Mouse (Mus musculus) left cerebral cortex, postnatal 25 days (tissue): ENCODE measurements around the gene Vipr2. TPM values are rescaled to one million over a fixed set of nuclear protein-coding genes. Genes with fewer than 3 reads are reported as not detected.

Experiments used
- DNase-seq, 2 experiments: peaks; one replicate each; pipeline ENCODE4 v3.0.0; 2022; ENCODE audit warnings: low spot score in 2 of 2, mixed read lengths in 1 of 2
- intact Hi-C: fragments of 180-260 bp; cut with DNase I; formaldehyde crosslinking; loops from one replicate; pipeline ENCODE4 v1.15.1; 2025
- total RNA-seq, 2 experiments: library from RNA; stranded (reverse); gene quantifications; 2 replicates each; pipeline ENCODE4 v1.2.3; 2021

The Vipr2 gene
- total RNA-seq, 2 experiments from 2014 or later, result 0.71 to 0.80 TPM

GRCm38 (mm10) chr12:116094765-116095555 lies 17.4 kb downstream of the Vipr2 start:
- intact Hi-C loops, result no loop called here

GRCm38 (mm10) chr12:116096361-116096904 lies 18.9 kb downstream of the Vipr2 start:
- intact Hi-C loops, result no loop called here
- DNase-seq, result no peak

More at GRCm38 (mm10) chr12:116094765-116095555, 17.4 kb downstream of the Vipr2 start:
- DNase-seq, result no peak

GRCm38 (mm10) chr12:116097166-116097565 lies 19.6 kb downstream of the Vipr2 start:
- intact Hi-C loops, result no loop called here
- DNase-seq, result no peak

- intact Hi-C loops, result no loop called here
- no peak for DNase-seq
Measured at GRCm38 (mm10) chr12:116101945-116102344, 24.4 kb downstream of the Vipr2 start.

- DNase-seq, result peak; percentile 9 to 72
- intact Hi-C loops, result no loop called here
Measured at GRCm38 (mm10) chr12:116109451-116110353, 32.2 kb downstream of the Vipr2 start.

GRCm38 (mm10) chr12:116111007-116111694 lies 33.6 kb downstream of the Vipr2 start:
- DNase-seq, result no peak
- intact Hi-C loops, result no loop called here

GRCm38 (mm10) chr12:116115781-116116180 lies 38.3 kb downstream of the Vipr2 start:
- intact Hi-C loops, result no loop called here
- no peak for DNase-seq

- DNase-seq, result no peak
- intact Hi-C loops, result no loop called here
Measured at GRCm38 (mm10) chr12:116116455-116116854, 38.9 kb downstream of the Vipr2 start.

GRCm38 (mm10) chr12:116117352-116117929 lies 39.9 kb downstream of the Vipr2 start:
- DNase-seq, result no peak
- intact Hi-C loops, result no loop called here

GRCm38 (mm10) chr12:116119001-116119400 lies 41.5 kb downstream of the Vipr2 start:
- no peak for DNase-seq
- intact Hi-C loops, result no loop called here

GRCm38 (mm10) chr12:116123786-116124185 lies 46.3 kb downstream of the Vipr2 start:
- intact Hi-C loops, result no loop called here
- DNase-seq, result no peak

- DNase-seq, result no peak
- intact Hi-C loops, result no loop called here
Measured at GRCm38 (mm10) chr12:116130936-116131335, 53.4 kb downstream of the Vipr2 start.

GRCm38 (mm10) chr12:116132909-116133308 lies 55.4 kb downstream of the Vipr2 start:
- intact Hi-C loops, result no loop called here
- DNase-seq, result no peak

- intact Hi-C loops, result no loop called here
- peak in 1 of 2 experiments; percentile 25 for DNase-seq
Measured at GRCm38 (mm10) chr12:116135906-116136305, 58.4 kb downstream of the Vipr2 start.

- DNase-seq, result no peak
- intact Hi-C loops, result no loop called here
Measured at GRCm38 (mm10) chr12:116138322-116139205, 61.0 kb downstream of the Vipr2 start.

GRCm38 (mm10) chr12:116140605-116141004 lies 63.1 kb downstream of the Vipr2 start:
- no peak for DNase-seq
- intact Hi-C loops, result loop anchor here (5.0 kb wide), 1 partner anchor 62 kb away; no protein-coding TSS in a partner anchor

- intact Hi-C loops, result loop anchor here (5.0 kb wide), 1 partner anchor 60 kb away; no protein-coding TSS in a partner anchor
- DNase-seq, result no peak
Measured at GRCm38 (mm10) chr12:116141816-116142215, 64.3 kb downstream of the Vipr2 start.

- DNase-seq, result no peak
- intact Hi-C loops, result loop anchor here (5.0 kb wide), 1 partner anchor 60 kb away; no protein-coding TSS in a partner anchor
Measured at GRCm38 (mm10) chr12:116142464-116142863, 64.9 kb downstream of the Vipr2 start.
